Mouse (Mus musculus) testis, postnatal 14 days (tissue): ENCODE results near the gene B4galt4.
A peak's percentile ranks its signal among the peaks of the same experiment; 100 is the strongest.

Experiments used
- DNase-seq: peaks from one replicate; pipeline ENCODE4 v3.0.0; 2021; ENCODE audit warnings: low spot score

The B4galt4 gene

DNA sequence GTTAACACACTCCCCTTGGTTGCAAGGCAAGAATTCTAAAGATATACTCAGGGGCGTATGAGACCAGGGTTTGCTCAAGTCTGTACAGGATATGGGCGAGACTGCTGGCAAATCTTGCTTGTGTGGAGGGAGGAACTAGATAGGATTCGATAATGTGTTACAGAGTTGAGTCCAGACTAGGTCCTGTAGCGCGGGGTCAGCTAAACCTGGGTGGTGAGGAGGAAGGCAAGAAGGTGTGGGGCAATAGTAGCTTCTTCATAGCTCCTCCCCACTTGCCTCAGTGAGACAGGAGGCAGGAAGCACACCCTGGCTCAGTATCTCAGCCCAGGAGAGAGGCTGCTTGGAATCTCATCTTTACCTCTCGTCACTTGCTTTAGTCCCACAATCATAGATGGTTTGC is 12.9 kb upstream of the B4galt4 start:
- no peak for DNase-seq

DNA sequence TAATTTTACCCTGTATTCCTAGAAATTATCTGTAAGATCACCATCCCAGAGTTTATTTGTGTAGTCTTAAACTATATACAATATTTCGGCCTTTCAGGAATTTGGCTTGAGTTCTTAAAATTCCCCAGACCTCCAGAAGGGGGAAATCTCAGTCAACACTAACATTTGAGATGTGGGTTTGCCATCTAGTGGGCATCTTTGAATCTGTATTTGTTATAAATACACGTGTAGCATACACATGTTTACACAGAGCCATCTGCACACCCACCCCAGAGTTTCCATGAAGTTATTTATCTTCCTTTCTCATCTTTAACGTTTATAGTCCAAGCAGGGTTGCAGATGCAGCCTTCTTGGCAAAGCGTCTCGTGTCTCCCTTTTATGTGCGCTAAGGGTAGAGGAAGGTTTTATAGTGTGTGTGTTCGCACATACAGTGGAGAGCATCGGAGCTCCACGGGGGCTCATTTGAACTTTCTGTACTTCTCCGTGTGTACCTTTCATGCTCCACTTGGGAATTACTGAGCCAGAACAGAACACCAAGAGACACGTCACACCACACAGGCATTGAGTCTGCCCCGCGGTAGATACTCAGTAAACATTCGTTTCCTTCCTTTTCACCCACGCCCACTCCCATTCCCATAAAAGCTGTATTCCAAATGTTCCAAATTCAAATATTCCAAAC is 12.3 kb upstream of the B4galt4 start:
- DNase-seq, result no peak

DNA sequence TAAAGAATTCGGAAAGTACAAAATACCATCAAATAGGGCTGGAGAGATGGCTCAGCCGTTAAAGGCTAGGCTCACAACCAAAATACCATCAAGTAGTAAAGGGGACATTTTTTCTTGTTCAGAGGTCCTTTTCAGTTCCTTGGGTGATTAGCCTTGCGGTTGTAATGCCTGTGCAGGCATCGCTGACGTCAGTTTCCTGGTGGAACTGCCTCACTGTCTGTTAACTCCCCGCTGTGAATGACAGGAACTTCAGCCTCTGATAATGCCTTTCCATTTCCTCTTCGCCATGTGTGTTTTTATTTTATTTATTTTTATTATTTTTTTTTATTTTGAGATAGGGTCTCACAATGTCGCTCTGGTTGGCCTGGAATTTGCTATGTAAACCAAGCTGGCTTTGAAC is 11.1 kb upstream of the B4galt4 start:
- no peak for DNase-seq

DNA sequence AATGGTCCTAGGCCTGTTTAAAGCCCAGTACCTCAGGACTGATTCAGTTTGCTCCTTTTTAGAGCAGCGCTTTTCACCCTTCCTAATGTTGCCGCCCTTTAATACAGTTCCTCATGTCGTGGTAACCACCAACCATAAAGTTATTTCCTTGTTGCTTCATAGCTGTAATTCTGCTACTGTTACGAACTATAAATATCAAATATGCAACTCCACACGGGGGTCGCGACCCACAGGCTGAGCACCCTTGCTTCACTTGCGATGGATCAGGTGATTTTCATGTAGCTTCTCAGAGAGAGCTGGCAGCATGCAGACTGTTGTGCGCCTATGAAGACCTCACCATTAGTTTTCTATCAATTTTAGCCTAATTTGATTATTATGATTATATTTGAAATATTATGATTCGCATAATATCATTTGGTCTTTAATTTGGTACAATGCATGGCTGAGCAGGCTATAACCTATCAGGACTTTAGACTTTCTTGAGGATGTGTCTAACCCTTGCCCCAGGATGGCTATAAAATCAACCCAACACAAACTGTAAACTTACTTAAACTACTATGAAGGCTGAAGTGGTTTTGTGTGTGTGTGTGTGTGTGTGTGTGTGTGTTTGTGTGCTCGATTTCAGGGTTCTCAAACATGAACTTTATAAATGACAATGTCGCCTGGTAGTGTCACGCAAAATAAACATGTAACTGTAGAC is 710 bp upstream of the B4galt4 start:
- DNase-seq, result no peak

DNA sequence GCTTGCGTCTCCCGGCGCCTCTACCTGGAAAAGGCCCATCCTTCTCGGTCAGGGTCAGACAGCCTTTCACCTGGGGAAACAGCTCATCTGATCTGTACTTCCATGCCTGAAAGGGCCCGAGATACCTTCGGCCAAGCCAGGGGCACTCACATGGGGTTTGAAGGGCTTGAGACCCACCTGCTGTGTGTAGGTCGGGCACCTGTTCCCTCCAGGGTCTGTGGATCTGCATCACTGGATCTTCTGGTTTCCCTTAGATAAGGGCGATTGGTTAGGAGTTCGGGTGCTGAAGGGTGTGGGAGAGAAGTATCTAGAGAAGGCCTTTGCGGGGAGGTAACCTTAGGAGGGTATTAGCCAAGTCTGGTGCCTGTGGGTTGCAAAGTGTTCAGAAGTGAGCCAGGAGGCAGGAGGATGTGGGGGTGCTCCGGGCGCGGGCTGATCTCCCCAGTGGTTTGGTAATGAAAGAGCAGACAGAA is 631 bp downstream of the B4galt4 start:
- DNase-seq, result peak; percentile 23

DNA sequence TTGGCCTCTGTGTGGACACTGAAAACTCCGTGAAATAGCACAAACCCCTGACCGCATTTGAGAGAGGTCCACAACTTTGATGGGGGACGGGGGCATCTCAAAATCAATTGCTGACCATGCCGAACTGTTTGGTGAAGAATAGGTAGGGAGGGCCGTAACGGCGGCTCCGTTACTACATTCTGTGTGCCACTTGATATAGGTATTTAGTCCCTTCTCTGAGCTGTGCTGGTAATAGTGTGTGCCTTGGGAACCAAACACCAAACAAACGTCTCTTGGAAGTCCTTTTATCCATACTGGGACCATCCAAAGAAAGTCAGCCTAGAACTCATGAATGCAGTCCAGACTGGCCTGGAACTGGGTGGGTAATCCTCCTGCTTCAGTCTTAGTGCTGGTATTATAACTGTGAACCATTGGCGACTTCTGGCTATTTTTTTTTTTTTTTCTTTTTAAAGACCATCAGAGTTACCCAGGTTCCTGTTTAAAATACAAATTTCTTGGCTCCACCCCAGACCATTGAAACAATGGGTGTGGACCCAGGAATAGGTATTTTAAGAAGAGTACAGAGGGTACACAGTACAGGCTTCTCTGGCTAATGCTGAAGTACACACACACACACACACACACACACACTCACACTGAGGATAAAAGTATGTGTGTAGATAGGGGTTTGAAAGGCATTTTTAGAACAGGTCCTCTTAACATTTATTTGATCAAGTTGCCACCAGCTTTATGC is 2.0 kb downstream of the B4galt4 start:
- no peak for DNase-seq

DNA sequence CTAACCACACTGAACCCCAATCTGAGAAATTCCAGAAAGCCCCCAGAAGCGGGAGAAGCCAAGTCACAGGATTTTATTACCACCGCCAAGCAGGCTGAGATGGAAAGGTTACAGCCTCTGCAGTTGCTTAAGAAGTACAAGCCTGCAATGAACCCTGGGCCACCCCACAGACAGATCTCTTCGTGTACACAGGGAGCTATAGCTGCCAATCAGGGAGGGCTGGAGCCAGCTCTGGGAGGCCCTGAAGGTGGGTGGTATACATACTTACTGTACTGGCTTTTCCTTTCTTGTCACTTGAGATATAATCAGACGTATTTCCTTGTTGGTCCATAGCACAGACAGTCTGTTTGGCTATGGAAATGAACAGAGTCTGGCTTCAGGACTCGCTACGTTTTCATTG is 8.7 kb downstream of the B4galt4 start:
- no peak for DNase-seq

DNA sequence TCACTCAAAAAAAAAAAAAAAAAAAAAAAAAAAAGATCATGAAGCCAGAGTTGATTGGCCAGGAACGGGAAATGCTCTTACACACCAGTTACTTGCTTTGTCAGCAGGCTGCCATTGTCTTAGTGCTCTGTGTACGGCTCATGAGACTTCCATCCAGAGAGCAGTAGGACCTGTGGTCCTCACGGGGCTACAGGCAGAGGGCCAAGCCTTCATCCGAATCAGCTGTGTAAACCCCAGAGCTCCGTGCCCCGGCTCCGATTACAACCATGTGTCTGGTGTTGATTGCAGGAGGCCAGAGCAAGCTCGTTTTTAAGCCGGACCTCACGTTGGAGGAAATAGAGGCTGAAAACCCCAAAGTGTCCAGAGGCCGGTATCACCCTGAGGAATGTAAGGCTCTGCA is 11.6 kb downstream of the B4galt4 start:
- no peak for DNase-seq

DNA sequence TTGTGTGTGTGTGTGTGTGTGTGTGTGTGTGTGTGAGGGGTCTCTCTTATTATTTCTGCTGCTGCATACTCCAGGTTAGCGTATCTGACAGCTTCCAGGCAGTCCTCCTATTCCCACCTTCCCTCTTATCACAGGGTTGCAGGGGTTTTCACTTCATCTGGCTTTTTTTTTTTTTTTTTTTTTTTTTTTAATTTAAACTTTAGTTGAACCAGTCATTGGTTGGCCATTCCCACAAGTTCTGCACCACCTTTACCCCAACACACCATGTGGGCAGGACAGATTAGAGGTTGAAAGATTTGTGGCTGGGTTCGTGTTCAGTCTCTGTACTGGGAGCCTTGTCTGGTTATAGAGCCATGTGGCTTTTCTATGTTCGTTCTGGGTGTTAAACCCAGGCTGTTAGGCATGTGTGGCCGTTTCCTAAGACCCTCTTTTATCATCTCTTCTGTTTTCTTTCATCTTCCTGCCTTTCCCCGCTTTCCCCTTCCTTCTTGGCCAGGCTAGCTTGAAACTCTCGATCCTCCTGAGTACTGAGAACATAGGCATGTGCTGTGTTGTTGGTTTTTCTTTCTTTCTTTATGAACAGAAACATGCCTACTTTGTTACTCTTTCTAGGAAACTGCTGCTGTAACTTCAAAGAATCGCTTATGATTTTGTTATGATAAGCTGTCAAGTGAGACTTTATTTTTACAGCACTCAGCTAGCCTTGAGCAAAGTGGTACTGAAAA is 13.6 kb downstream of the B4galt4 start:
- DNase-seq, result no peak

DNA sequence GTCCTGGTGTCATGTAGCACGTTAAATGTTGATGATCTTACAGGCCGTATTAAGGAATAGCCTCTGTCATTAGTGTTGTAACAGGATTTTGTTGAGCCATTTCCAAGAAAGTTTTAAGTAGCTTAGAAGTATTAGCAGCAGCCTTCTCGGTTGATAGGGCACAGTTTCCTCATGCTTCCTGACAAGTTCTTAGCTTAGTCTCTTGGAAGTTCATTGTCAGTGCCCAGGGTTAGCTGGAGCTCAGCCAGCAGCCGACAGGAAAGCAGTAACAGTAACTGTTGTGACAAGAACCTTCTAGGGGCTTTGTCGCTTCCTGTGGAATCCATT is 14.1 kb downstream of the B4galt4 start:
- DNase-seq, result no peak

DNA sequence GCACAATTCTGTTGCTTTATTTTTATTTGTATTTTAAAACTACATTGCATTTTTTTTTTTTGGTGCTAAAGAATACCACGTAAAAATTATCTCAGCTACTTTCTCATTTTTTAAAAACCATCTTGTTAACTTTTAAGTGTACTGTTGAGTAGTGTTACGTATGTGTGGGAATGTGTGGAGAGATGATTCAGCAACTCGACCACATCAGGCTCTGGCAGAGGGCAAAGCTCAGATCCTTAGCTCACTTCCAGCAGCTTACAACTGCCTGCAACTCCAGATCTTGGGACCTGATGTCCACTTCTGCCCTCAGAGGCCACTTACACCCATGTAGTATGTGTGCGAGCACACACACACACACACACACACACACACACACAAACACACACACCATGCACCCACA is 14.5 kb downstream of the B4galt4 start:
- DNase-seq, result no peak

DNA sequence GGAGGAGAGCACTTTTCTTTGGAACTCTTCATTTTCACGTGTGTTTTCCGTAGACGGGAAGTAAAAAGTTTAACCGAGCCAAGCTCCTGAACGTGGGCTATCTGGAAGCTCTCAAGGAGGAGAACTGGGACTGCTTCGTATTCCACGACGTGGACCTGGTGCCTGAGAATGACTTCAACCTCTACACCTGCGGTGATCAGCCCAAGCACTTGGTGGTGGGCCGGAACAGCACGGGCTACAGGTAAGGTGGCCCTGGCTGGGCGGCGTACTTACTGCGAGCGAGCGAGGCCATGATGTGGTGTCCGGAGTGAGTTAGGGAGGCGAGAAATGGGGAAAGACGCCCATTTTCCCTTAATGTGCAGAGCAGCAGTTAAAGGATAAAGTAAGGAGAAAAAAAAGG is 15.6 kb downstream of the B4galt4 start:
- DNase-seq, result no peak

DNA sequence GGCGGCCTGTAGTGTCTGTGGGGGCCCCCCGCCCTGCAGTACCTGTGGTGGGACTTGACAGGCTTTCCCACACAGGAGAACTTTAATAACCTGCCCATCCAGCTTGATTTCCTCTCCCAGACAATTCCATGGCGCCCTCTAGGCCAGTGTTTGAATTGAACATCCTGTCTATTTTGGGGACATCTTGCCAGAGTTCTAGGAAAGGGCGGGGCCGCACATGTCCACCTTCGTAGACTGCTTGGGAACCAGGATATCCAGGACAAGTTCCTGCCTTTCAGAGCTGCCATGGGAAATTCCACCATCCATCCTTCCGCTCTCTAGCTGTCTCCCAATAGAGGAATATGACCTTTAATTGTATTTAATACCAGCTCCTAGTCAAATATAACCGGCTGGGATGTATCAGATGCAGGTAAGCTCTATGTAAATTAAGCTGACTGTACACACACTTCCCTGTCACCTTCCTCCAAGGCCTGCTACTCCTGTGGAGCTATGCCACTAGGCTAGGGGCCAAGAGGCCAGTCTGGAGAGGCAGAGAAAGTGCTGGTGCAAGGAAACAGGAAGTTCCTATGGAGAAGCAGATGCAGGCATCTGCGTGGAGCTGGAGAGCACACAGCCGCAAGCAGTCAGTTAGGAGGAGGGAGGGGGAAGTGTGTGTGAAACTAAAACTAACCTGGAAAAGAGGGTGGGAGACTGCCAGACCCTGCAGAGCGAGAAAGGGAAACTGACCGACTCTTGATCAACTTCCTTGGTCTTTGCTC is 16.2 kb downstream of the B4galt4 start:
- no peak for DNase-seq

DNA sequence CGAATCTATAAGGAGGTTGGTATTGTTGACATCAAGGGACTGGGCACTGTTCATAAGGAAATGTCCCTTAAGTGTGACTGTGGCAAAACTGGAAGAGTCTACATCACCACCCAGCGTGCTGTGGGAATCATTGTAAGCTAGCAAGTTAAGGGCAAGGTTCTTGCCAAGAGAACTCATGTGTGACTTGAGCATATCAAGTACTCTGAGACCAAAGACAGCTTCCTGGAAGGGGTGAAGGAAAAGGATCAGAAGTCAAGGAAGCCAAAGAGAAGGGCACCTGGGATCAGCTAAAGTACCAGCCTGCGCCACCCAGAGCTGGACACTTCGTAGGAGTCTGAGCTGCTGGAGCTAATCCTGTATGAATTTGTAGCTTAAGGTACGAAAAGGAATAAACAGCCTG is 18.2 kb downstream of the B4galt4 start:
- no peak for DNase-seq

DNA sequence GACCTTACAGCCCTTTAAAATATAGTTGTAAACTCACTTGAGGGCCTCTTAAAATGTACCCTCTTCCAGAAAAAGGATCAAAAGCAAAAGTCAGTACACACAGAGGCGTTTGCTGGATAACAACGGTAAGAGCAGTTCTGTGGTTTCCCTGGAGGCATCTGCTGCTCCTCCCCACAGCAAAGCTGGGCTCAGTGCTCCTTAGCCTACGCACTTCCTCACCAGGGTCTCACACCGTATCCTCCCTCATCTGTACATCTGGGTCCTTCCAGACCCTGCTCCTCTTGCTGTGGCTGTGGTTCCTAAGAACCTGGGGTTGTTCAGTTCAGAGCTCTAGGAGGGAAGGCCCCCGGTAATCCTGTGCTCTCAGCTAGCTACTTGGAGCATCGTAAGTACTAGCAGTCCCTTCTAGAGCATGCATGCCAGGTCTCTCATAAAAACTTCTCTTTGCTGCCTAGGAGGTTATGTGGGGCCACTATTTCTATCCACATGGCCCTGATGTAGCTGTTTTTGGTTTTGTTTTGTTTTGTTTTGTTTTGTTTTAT is 18.8 kb downstream of the B4galt4 start:
- no peak for DNase-seq

DNA sequence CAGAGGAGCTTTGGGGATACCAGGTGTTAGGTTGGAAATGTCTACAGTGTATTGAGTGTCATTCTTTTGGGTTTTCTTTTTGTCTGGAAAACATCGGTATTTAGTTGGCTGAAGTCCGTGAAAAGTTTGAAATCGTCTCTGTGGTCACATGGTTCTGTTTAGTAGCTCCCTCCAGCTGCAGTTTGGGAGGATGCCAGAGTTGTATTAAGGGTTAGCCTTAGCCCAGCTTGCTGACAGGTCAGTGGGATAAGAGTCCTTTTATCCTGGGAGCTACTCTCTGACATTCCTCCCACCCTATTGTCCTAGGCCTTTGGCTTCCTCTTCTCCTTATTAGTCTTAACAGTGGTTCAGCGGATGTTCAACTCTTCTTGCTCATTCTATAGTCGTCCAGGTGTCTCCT is 19.9 kb downstream of the B4galt4 start:
- no peak for DNase-seq

DNA sequence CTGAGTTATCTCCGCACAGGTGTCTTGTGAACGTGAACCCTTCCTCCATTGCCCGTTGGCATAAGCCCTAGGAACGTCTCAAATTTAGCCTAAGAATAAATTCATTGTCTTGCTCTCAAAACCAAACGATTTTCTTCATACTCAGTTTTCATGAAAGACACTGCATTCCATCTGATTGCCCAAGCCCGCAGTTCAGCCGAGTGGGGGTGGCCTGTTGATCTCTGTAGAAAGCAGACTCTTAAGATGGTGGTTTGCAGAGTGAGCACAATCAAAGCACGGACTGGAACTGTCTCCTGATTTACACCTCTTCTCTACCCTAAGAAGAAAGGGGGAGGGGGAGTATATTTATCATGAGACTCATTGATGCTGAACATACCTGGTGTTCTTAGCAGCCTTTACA is 20.3 kb downstream of the B4galt4 start:
- DNase-seq, result no peak

DNA sequence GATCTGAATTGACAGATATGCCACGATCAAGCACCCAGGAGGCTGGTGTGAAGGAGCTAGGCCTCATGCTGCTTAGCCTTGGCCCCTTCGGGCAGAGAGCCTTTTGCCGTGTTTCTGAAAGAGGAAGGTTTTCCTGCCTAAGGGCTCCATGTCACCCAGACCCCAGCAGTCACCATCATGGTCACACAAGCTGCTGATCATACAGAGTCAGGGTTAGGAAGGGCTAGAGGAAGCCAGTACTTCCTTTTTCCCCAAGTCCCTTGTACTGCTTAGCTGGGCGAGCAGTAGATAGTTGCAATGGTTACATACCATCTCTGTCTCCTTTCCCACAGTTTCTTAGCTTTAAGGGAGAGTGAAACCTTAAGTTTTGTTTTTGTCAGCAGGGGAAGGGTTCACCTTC is 21.4 kb downstream of the B4galt4 start:
- DNase-seq, result no peak

DNA sequence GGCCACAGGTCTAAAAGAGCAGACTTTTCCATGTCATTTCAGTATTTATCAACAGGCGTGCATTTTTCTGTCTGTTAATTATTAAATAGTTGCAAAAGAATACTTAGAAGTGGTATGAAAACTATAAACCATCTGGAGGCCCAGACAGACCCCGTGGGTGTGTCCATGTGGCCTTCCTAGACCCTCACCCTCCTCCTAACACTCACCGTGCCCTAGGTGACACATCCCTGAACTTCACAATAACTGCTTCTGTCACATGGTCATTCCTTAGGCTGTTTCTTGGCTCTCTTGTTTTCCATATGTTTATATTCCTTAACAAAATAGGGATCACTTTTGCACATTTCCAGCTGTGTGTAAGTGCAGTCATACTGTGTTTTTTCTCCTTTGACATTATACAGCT is 24.6 kb downstream of the B4galt4 start:
- no peak for DNase-seq

DNA sequence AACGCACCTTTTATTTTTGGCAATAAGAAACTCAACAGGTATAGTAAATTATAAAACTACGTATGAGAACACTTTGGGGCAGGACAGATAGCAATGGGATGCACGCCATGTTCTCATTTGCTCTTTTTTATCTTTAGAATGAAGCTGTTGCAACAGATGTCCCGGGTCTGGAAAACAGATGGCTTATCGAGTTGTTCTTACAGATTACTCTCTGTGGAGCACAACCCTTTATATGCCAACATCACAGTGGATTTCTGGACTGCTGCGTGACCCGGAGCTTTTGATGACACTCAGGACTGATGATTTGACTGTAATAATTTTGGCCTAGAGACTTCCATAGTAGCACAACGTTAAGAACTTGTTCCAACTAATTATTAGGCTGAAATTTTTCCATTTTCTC is 25.7 kb downstream of the B4galt4 start:
- peak; percentile 39 for DNase-seq

DNA sequence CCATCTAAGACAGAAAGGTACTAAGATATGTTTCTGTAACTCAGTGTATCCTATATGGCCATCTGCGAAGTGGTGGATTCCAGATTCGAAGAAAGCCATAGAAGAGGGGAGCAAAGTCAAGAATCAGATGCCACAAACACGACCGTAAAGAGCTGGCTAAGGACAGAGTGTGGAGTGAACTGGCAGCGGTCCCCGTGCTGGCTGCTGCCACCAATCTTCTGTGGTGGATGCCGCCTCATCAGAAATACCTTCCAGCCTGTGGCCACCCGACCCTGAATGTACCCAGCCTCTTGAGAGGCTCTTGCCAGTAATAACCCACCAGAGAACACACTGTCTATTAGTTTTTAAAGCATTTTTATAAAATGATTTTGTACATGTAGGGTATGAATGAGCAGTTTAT is 26.3 kb downstream of the B4galt4 start:
- DNase-seq, result no peak

DNA sequence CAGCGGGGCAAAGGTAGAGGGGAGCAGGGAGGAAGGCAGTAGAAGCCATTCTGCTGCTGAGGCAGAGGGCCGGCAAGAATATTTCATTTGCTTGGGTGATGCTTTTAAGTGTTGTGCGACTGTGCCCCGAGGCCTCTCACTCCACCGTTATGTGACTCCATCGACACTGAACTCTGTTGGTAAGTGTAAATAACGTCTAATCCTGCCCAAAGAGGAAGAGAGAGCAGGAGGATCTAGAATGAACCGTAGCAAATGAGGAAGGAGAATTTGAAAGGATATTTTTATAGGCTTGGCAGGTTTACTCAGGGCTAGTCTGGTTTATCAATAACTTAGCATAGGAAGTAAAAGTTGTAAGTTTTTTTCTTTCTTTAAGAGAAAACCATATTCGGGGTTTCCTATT is 27.5 kb downstream of the B4galt4 start:
- DNase-seq, result no peak
